Mouse (Mus musculus) neural tube, embryonic 10.5 days (tissue): ENCODE results near the gene 1700042G07Rik.
"Not testable (repeated sequence)": the region's sequence is repeated elsewhere in the genome, so short reads cannot be mapped to it uniquely, and the experiment has no call there.

Experiments
- DNase-seq: peaks from one replicate; pipeline ENCODE4 v3.0.0-alpha.2; 2017; ENCODE audit warnings: low spot score; ENCODE audit errors: extremely low spot score

The 1700042G07Rik gene

DNA sequence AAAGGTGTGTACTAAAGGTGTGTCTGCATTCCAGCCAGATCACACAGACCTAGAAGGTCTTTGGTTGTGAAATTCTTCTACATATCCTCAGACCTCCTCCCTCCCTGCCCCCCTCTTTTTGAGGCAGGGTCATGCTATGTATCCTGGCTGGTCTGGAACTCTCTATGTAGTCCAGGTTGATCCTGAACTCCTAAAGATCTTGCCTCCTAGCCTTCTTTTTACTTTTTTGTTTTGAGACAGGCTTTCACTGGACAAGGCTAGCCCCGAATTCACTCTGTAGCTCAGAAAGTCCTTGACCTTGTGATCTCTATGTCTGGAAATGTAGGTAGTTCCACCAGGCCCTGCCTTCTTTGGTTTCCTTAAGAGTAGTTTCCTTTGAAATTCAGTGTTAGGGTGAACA is 35.7 kb downstream of the 1700042G07Rik start:
- DNase-seq: no peak

DNA sequence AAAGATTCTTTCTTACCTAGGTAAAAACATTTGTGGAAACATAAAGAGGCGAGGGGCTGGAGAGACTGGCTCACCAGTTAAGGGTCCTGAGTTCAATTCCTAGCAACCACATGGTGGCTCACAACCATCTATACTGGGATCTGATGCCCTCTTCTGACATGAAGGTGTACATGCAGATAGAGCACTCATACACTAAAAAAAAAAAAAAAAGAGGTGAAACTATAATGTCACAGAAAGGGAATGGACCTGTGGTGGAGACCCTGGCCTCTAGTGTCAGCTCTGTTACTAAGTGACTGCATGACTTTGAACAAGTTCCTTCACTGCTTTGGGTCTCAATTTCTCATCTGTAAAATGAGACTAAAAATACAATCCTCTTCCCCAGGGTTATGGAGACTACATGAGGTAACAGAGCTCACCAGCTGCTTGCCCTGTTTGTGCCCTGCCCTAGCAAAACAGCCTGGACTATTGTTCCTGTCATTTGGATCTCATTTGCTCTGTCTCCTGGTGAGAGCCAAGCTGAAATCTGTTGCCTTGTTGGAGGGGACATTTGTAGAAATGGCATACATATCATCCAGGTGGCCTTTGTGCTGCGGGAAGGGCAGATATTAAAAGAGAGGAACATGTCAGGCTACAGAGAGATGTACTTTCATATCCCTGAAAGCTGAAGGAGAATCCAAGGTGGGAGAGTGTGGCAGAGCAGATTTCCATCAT is 42.9 kb downstream of the 1700042G07Rik start:
- no peak for DNase-seq

DNA sequence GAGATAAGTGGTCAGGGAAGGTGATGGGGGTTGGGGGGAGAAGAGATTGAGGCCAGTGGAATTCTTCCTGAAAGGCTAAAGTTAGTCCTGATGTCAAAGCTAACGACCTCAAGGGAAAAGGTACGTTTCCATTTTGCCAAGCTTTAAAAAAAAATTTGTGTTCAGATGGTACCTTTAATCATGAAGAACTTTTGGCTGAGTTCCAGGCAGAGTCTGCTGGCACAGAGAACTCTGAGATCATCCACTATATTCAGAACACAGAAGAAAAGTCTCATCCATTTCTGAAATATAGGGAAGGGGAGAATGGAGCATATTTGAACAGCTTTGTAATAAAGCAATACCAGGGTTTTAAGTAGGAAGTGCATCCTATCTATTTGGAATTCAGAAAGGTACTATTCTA is 43.9 kb downstream of the 1700042G07Rik start:
- no peak for DNase-seq

DNA sequence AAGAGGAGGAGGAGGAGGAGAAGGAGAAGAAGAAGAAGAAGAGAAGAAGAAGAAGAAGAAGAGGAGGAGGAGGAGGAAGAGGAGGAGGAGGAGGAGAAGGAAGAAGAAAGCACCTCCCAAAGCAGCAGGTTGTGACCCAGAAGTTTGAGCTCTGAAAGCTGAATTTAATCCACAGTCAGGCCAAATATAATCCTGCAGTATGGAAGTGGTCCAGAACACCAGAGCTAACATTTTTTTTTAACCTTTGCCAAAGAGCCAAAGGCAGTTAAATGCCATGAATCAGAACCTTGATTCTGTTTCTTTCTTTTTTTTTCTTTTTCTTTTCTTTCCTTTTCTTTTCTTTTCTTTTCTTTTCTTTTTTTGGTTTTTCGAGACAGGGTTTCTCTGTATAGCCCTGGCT is 44.5 kb downstream of the 1700042G07Rik start:
- DNase-seq: not testable (repeated sequence)

DNA sequence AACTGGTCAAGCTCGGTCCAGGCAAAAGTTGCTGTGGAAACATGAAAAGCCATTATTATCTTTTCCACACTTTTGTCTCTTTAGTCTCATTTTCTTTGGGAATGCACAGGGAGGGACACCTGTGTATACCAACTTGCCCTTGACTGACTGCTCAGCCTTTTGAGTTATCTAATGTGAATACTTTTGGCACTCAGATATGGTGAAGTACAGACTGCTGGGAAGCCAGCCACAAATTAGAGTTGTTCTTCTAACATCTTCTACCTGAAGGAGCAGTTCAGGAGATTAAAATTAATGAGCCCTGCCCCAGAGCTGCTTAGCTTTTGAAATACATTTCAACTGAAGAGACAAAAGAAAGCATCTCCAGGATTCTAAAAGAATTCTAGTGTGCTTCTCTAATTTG is 45.9 kb downstream of the 1700042G07Rik start:
- DNase-seq: no peak

GRCm38 (mm10) chr4:116220071-116220650 is 47.0 kb downstream of the 1700042G07Rik start:
- no peak for DNase-seq

- DNase-seq: peak; percentile 95
Measured at GRCm38 (mm10) chr4:116220780-116221139, 47.6 kb downstream of the 1700042G07Rik start.

- DNase-seq: peak; percentile 94
Measured at GRCm38 (mm10) chr4:116221140-116221851, 48.1 kb downstream of the 1700042G07Rik start, which contains the start of gene Pik3r3. Gene Pik3r3 (plus strand): TSS chr4:116221618.

GRCm38 (mm10) chr4:116221996-116222842 is 49.0 kb downstream of the 1700042G07Rik start:
- peak; percentile 57 for DNase-seq

DNA sequence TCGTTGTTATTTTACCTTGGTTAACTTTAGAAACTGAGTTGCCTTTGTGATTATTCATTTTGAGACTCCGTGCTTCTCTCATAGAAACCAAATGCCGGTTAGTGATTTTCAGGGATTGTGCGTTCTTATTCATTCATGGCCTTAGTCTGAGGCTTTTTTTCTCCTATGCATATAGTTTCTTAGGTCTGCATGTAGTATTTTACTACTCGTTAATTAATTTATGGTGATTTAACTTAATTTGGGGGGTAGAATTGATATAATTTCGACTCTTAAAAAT is 49.6 kb downstream of the 1700042G07Rik start:
- no peak for DNase-seq
